Mouse (Mus musculus): ENCODE results near the gene Mat1a.

Gene Mat1a

DNA sequence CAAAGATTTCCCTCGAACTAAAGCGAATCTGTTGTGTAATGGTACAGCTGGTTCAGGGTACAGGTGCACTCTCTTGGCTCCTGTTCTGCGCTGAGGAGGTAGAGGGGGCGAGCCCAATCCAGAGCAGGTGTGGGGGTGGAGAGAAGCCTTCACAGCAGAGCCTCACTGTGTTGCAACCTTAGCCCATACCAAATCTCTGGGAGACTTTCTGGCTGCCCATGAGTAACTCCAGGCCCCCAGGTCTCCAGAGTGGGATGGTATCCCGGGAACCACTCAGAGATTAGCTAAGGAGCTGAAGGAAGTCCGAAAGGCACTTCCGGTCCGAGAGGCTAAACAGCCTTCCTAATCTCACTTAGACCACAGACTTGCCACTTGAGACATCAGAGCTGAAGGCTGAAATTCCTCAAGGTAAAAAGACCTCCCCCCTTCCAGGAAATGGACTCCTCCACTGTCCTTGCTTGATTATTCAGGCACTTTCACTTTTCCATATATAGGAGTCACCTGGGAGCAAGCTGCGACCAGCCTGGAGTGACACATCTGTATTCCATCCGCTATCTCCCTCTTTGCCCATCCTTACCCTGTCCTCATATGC is at the start of gene Mat1a:
Gene Mat1a, plus strand, starts transcription at position 183 of the 592 bp plus-strand sequence.
- DNase-seq (ENCODE audit: extremely low read depth, insufficient read length, low spot score): no peak

DNA sequence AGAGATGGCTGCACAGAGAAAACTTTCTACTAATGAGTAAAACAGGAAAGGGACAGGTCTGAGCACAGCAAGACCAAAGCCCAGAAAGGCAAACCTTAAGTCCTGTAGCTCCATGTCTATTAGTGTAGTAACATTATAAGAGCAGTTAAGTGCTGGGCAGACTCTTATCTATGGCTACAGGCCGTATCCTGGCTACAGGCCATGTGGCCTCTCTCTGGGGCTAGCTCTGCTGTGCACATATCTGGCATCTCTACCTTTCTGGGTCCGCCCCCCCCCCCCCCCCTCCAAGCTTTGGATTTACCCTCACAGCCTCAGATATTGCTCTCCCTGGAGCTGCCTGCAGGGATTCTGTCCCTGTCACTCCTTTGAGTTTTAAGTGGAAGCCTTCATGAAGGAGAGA is 39.7 kb upstream of the Mat1a start:
- DNase-seq (ENCODE audit: extremely low read depth, insufficient read length, low spot score): no peak

DNA sequence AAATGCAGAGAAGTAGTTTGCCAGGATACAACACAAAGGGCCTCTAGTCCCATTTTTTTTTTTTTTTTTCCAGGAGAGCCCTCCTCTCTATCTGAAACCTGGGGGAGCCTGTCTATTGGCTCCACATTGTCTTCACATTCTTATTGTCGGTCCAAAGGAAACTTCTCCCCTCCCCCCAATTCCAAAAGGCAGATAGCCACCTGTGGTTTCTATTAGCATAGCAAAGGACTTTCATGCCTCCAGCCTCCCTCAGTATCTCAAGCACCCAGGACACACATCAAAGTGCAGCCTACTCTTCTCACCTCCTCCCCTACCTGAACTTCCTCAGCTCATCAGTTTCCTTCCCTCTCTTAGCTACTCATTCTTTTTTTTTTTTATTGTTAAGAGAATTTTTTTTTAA is 38.4 kb upstream of the Mat1a start:
- DNase-seq (ENCODE audit: extremely low read depth, insufficient read length, low spot score): no peak

DNA sequence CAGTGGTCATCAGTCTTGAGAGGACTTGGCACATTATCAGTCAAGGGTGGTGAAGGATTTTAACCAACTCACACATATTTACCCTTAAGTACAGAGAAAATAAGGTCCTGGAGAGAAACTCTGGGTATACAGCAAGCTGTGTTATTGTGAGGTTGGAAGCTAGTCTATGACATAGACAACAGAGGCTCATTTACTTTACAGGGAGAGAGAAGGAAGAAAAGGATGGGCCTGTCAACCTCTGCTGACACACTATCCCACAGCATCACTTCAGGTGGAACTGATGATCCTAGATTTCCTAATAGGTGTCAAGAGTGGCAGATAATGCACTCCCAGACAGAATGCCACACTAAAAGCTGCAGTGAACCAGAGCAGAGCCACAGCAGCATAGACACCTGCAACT is 35.7 kb upstream of the Mat1a start, which contains the start of gene Dydc2:
Gene Dydc2, minus strand, starts transcription at position 101 of the 400 bp plus-strand sequence.
- no peak for DNase-seq (ENCODE audit: extremely low read depth, insufficient read length, low spot score)

DNA sequence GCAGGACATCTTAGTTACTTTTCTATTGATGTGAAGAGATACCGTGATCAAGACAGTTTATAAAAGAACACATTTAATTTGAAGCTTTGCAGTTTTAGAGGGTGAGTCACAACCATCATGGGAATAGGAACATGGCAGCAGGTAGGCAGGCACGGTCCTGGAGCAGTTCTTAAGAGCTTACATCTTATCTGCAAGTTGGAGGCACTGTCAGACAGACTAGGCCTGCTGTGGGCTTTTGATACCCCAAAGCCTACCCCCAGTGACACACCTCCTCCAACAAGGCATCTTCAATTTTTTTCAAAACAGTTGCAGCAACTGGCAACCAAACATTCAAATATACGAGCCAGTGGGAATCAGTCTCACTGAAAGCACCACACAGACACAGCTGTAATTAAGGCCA is 34.5 kb upstream of the Mat1a start:
- DNase-seq (ENCODE audit: extremely low read depth, insufficient read length, low spot score): no peak

DNA sequence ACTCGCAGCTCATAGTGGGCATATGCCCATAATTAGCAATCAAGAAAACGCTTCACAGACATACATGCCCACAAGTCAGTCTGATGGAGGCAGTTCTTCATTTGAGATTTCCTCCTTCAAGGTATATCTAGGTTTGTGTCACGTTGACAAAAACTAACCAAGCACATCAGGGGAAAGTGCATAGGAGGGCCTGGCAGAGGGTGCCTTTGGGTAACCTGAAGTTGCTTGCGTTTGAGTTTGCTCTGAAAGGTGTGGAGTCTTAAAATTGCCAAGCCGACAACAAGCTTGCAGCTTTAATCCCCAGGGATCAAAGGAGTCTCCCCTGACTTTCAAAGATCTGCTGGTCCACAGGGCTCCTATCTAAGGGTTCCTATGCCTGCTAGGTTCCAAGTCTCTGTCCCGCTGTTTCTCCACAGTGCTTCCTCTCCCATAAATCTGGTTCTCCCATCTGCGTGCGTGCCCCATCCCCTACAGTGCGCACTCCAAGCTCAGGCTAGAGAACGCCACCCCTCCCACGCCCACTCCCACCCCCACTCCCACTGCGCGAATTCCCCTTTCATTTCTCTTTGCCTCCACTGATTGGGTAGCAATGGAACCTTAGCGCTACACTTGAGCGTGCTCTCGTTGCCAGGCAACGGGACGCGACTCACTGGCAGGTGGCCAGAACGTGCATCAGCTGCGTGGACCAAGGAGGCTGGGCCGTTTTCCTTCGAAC is 32.4 kb upstream of the Mat1a start, which contains the start of gene Dydc1:
Gene Dydc1, plus strand, starts transcription at position 683 of the 715 bp plus-strand sequence.
- no peak for DNase-seq (ENCODE audit: extremely low read depth, insufficient read length, low spot score)

DNA sequence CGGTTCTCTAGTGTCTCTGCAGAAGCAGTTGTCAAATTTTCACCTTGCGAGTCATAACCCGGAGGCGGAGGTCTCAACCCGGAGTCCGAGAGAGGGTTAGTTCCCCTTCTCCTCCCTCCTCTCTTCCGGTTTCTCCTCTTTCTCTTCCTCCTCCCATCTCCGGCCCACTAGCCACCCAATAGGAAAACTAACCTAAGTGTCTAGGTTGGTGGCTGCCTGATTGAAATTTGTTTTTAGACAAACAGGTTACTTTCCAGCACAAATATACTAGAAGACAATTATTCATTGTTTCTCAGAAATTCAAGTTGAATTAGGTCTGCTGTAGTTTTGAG is 31.9 kb upstream of the Mat1a start:
- DNase-seq (ENCODE audit: extremely low read depth, insufficient read length, low spot score): no peak

DNA sequence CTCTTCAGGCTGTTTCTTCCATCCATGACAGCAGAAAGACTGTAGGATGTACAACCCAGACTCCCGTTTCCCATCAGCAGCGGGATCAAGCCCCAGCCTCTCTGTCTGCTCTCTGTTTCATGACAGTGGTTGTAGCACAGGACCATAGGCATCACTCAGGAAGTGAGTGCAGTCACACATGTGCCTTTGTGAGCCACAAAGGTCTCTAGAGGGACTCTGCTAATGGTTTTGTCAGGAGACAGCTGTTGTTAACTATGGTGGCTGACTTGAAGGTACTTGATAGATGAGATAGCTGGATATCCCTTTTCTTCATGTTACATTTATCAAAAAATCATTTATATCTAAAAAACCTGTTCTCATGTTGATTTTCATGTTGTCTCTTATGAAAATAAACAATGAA is 22.4 kb upstream of the Mat1a start:
- no peak for DNase-seq (ENCODE audit: extremely low read depth, insufficient read length, low spot score)

DNA sequence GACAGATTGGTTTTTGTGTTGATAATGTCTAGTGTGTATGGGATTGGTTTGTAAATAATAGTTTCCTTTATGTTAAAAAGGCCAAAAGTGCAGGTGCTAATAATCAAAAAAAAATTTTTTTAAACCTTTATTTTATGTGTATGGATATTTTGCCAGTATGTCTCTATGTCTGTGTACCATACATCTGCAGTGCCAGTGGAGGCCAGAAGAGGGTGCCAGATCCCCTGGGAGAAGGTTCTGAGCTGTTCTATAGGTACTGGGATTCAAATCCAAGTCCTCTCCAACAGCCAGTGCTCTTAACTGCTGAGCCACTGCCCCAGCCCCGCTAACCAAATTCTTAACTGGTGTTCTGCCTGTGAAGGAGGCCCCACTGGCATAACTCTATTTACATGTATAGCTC is 17.3 kb upstream of the Mat1a start:
- DNase-seq (ENCODE audit: extremely low read depth, insufficient read length, low spot score): no peak

DNA sequence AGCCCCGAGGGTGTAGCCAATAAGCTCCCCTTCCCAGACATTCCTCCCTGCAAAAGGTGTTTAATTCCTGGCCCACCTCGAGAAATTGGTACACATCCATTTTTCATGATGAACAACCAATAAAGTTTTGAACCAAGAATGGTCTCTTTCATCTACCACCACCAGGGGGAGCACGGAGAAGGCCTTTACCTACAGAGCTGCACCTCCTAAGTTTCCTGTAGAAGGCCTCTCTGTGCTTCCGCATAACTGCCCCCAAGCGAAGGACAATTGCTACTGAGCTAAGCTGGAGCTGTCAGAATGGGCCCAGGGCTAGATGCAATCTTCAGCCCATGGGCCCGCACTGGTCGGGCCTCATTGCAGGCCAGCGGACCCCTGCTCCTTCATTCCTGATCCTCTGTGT is 14.1 kb upstream of the Mat1a start:
- DNase-seq (ENCODE audit: extremely low read depth, insufficient read length, low spot score): no peak

DNA sequence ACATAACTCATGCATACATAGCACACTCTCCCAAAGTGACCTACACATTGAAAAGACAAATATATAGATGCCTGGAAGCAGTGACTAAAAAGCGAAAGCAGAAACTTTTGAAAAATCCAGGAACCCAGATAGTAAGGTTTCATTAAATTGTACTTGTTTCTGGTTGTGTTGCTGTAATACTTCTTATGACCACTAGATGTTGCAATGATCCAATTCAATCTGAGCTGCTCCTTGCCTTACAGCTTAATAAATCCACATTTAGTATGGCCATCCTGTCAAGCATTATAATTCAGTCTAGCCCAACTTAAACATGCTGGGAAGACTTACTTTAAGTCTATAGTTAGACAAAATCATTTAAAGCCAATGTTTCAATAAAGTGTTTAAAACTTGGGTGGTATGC is 10.7 kb upstream of the Mat1a start:
- DNase-seq (ENCODE audit: extremely low read depth, insufficient read length, low spot score): no peak

DNA sequence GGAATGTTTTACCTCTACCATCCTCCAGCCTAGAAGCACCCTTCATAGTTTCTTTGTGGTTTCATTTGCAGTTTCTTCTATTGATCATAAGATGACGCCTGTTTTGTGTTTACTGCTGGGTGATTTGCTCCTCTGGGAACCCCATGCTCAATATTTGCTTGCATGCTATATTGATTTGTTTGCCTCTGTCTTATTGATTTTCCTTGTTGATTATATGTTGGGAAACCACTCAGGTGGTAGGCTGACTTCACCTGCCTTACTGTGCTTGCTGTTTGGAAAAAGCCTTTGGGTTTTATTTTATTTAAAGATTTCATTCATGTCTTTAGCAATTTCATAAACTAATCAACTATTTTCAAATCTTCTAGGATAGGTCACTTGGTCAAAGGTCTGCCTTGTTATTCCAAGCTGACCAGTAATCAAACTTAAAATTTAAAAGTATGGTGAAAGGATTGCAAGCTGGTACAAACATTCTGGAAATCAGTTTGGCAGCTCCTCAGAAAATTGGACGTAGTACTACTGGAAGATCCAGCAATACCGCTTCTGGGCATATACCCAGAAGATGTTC is 8.5 kb upstream of the Mat1a start:
- no peak for DNase-seq (ENCODE audit: extremely low read depth, insufficient read length, low spot score)

DNA sequence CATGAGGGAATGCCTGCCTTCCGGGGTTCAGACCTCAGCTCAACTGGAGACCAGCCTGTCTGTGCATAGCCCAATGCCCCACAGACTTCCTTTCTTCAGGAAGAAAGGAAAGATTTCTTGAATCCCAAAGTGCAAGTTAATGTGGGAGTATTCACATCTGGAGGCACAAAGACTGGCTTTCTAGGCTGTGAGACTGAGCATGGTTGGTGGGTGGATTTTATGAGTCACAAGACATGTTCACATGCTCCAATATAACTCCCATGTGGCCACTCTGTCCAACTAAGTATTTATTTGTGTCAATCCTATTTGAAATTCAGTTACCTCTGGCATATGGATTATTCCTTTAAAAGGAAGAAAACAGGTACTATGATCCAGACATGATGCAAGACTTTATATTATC is 6.1 kb upstream of the Mat1a start:
- no peak for DNase-seq (ENCODE audit: extremely low read depth, insufficient read length, low spot score)

DNA sequence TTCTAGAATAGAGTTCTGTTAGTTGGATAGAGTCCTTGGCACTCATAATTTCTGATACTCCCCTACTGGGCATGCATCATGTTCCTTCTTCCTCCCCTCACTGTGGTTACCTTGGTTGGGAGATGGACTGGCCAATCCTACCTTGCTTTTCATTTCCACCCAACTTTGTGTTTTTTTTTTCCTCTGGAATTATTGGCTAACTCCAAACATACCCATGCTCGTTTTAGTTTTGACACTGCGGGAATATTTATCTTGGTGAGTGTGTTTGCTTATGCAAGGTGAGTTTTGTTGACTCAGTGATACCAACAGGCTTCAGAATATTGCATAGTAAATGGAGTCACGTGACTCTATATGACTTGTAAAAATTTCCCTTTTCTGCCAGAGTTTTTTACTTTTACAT is 4.1 kb upstream of the Mat1a start:
- no peak for DNase-seq (ENCODE audit: extremely low read depth, insufficient read length, low spot score)

DNA sequence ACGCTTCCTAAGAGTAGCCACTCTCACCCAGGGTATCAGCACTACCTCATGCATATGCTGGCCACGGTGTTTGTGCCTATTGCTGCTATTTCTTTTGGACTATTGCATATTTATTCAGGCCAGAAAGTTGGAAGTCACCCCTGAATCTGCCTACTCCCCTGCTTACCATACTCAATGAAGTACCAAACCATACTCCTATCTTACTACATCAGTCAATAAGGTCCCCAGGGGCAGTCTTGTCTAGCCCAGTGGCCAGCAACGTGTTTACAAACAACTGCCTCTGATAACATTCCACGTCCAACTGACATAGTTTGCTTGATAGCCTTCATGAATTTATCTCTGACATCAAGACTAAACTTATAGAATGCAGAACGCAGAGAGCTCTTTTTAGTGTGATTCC is 3.6 kb upstream of the Mat1a start:
- no peak for DNase-seq (ENCODE audit: extremely low read depth, insufficient read length, low spot score)

DNA sequence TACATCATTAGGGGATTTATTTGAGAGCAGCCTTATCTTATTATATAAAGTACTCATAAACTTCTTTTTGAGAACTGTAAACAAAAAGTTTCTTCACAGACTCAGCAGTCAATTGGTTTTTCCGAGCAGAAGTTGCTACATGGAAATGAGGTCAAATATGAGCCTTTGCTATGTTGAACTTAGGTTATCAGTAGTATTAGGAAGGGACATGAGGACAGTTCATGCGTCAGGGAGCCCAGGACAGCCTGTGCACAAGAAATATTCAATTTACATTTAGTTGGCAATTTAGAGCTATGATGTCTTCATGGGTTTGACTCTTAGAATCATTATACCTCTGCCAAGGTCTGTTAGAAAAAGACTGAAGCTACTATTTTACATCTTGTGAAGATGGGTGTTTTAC is 2.6 kb upstream of the Mat1a start:
- no peak for DNase-seq (ENCODE audit: extremely low read depth, insufficient read length, low spot score)

DNA sequence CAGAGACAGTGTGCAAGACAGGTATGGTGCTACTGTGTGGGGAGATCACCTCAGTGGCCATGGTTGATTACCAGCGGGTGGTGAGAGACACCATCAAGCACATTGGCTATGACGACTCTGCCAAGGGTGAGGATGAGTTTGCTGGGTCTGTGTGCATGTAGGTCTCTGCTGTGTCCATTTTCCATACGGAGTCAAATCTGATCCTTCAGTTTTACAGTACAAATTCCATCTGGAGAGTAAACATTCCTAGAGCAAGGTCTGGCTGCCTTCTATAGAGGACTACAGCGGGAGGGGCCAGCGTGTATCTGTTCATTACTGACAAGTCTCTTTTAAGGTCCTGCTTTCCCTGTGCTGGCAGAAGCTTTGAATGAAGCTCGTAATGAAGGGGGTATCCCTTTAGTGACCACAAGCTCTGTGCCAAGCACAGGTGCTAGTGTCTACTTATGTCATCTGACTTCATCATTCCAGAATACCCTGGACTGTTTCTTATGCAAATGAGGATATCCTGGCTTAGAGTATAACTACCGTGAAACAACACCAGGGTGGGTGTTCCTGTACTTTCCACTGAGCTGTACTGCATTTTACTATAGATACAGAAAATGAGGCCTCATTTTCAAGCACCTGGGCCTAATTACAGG is 6.3 kb downstream of the Mat1a start:
- no peak for DNase-seq (ENCODE audit: extremely low read depth, insufficient read length, low spot score)

DNA sequence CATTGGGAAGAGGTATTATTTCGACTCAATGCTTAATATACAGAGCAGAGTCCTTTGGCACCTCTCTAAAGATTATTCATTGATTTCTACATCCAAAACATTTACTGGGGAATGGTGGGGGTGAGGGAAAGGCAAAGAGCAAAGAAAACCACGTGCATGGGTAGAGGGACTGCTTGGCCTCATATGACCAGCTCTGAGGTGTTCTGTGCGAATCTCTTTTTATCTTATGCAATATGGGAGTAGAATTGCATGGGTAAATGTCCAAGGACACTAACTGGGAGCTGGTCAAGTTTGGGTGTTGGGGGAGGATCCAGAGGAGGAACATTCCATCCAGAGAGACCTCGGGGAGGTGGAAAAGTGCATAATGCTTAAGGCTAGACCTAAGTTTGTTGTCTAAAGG is 8.1 kb downstream of the Mat1a start:
- no peak for DNase-seq (ENCODE audit: extremely low read depth, insufficient read length, low spot score)

DNA sequence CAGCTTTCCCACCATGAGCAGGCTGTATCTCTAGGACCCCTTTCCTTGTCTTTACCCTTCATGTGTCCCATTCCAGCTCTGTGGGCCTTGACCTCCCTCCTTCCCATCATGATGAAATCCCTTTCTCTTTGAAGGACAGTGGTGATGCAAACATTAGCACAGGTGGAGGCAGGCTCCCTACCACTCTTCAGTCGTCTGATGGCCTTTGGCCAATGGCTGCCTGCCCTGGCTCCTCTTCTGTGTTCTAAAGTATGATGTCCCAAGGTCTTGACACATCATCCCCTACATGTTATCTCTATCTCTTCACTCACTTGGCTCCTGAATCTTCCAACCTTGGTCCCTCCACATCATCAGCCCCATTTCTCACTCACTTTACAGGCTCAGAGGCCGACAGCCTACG is 11.4 kb downstream of the Mat1a start:
- no peak for DNase-seq (ENCODE audit: extremely low read depth, insufficient read length, low spot score)

DNA sequence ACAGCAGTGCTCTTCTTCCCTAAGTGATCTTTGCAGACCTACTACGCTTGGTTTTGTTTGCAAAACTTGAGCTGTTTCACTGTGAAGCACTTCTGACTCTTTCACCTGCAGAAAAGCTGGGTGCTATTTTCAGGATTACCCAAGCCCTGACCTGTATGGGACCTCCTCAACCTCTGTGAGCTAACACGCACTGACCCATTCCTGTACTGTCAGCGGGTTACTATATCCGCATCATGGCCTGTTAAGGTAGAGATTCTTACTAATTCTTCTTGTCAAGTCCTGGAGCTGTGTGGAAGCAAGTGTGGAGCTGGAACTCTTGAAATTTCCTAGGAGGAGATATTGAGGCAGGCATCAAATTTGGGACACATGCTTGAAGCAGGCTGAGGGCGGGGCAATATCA is 19.8 kb downstream of the Mat1a start:
- DNase-seq (ENCODE audit: extremely low read depth, insufficient read length, low spot score): no peak

DNA sequence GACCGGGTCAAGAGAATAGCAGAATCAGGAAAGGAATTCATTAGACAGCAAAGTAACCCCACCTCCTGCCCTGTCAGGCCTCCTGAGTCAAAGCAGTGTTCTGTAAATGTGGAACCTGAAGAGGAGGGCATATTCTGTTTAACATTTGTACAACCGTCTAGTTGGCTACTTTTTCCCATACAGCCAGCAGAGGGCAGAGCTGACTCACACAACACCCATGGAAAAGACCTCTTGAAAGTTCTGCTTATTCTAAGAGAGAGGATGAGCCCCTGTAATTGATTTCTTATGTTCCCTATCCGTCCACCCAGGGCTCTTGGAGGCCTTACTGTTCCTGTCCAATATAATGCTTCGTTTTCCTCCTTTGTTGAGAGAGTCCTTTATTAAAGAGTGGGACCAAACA is 23.2 kb downstream of the Mat1a start:
- DNase-seq (ENCODE audit: extremely low read depth, insufficient read length, low spot score): no peak

DNA sequence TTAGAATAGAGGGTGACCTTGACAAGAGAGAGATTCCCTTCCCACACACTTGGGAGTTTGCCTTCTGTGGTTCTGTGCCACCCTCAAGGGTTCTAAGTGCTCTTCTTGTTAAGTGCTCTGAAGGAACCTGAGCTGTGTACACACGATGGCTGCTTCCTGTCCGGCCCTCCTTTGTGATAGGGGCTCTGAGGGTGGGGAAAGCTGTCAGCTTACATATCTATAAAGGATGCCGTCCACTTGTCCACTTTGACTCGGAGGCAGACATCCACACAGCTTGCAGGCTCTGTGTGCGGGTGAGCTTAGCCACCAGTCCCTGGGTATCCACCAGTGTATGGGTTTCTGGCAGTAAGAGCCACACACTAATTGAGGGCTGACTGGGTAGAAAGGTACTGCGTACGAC is 26.7 kb downstream of the Mat1a start, which contains the start of gene Sftpa1:
Gene Sftpa1, plus strand, starts transcription at position 243 of the 400 bp plus-strand sequence.
- no peak for DNase-seq (ENCODE audit: extremely low read depth, insufficient read length, low spot score)

Data from 3134 (cell line).